Mouse (Mus musculus) CD4-positive helper T cell, adult 2 months (primary cell): ENCODE data around the gene Slc51b.

Experiments
- DNase-seq: peaks from one replicate; pipeline ENCODE4 v3.0.0-alpha.2; 2012; ENCODE audit warnings: low read depth, missing footprints, low spot score

The Slc51b gene

DNA sequence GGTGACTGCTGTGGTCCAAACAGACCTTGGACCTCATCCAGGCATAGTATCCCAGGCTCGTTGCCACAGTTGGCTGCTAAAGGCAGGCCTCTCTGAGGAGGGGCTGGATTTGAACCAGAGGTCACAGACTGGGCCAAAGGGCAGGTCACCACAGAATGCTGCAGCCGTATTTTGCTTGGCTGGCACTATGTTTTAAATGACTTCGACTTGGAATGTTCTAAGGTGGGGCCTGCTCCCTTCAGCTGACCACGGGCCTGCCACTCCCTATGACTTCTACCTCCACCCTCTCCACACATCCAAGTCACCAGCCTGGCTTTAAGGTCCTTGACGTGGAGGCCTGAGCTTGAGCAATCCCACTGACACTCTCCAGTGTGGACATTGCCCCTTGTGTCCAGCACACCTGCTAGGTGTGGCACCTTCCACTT is 13.9 kb downstream of the Slc51b start:
- no peak for DNase-seq

DNA sequence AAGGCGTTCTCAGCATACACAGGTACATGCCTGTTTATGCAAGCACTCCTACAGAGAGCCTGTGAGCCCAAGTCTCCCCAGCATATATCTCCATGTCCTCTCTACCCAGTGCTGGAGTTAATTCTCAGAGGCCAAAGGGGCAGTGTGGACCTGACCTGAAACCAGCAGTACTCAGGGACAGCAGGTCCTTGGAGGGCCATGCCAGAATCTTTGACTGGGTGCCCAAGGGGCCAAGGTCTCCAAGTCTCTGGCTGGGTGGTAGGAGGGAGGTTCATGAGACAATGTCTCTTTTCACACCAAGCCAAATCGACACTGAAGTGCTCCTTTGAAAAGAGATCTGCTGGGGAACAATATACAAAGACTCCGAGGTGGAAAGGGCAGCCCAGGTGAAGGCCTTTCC is 14.9 kb downstream of the Slc51b start:
- no peak for DNase-seq

DNA sequence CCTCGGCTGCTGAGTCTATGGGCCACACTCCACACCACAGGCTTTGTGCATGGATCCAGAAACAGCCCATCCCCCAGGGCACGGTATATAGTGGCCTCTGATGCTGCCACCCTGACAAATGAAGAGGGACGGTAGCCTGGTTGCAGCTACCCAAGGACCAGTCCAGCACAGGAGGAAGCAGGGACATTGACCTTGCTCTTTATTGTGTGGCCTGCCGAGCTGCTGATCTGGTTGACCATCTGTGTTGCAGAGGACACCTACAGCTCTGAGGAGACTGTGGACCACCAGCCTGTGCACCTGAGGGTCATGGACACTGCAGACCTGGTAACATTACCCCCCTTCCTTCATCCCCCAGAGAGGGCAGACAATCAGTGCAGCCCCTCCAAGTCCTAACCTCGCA is 15.4 kb downstream of the Slc51b start:
- DNase-seq: no peak

DNA sequence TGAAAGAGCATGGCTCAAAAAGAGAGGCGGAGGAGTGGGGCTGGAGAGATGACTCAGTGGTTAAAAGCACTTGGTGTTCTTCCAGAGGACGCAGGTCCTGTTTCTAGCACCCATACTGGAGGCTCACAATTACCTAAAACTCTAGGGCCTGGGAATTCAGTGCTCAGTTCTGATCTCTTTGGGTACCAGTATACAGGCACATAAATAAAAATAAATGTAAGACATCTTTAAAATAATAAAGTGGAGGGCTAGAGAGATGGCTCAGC is 17.6 kb downstream of the Slc51b start:
- no peak for DNase-seq

DNA sequence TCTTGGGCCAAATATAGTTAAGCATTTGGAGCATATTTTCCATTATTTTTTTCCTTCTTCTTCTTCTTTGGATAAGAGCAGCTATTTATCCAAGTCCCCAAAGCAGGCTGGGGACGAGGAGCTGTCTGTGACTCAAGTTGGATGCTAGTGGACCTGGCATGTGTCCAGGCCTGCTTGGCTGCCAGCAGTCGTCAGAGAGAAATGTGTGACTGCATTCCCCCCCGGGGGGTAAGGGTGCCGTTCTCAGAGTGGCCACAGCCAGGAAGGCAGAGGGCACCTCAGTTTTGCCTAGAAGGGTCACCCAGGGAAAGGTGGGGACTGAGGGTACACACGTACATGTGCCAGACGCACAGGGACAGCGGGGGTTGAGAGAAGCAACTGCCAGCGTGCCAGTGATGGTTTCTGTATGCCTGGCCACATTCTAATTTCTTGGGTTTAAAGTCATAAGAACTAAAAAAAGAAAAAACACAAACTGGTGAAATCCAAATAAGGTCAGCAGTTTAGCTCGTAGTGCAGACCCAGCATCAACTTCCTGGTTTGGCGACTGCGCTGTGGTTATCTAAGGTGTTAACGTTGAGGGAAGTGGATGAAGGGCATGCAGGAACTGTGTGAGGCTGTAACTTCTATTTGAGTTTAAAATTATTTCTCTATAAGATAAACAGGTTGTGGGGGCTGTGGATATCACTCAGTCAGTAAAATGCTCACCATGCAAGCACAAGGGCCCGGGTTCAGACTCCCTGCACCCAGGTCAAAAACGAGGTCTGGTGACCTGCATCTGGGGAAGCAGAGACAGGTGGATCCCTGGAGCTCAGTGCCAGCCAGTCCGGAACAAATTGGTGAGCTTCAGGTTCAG is 18.2 kb downstream of the Slc51b start:
- DNase-seq: no peak

DNA sequence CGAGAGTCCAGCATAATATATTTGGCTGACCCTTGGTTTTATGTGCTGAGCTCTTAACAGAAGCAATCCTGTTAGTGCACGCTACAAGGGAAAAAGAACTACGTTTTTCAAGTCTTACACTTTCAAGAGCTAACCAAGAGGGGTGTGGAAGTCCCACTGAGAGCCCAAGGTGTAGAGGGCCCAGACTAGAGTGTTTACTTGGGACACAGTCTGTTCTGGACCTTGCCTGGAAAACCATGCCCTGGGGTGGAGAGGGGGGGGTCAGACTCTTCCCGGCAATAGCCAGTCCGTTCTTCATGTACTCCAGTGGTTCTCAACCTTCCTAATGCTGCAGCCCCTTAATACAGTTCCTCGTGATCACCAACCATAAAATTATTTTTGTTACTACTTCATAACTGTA is 22.8 kb downstream of the Slc51b start:
- DNase-seq: no peak

DNA sequence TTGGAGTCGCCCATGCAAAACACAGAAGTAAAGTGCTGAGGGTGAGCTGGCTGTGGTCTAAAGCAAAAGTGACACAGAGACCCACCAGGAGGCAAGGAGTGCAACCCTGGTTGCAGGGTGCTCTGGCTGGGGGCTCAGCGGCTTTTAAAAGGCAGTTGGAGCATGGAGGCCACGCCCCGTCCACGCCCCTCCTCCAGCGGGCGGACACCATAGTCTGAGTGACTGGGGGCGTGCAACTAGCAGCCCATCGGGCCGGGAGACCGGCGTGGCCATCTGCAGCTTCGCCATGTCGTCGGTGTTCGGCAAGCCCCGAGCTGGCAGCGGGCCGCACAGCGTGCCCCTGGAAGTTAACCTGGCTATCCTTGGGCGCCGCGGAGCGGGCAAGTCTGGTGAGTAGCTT is 24.5 kb downstream of the Slc51b start, which contains the start of gene Rasl12:
Gene Rasl12, plus strand, starts transcription at position 228 of the 400 bp plus-strand sequence.
- DNase-seq: peak; percentile 47

DNA sequence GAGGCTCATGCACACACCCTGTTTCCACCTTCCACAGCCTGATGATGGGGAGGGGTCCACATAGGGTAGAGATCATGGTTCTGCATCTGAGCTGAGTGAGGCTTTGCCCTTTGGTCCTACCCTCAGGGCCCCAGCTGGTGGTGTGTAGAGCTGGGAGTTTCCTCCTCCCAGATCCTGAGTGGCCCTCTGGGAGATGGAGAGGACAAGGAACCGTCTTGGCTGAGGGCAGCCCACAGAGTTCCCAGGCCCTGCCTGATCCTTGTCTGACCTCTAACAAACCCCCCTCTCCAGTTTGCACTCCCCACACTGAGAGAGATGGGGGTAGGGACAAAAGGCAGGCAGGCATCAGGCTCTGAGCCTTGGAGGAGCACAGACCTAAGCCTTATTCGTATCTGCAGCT is 28.4 kb downstream of the Slc51b start:
- no peak for DNase-seq

DNA sequence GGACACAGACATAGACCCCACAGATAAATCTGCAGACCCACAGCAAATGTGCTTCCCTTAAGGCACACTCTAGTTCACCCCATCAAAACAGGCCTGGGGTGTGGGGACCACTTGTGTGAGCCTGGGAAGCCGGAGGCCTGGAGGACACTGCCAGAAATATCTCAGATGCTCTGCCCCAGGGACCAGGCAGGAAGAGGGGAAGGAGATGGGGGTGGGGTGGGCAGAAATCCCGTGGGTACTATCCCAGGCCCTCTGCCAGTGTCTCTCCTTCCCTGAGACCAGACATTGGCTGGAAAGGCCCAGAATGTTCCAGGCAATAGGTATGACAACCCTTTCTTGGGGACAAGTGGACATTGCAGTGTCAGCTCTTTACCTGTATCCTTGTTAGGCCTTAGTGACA is 29.1 kb downstream of the Slc51b start:
- DNase-seq: no peak

DNA sequence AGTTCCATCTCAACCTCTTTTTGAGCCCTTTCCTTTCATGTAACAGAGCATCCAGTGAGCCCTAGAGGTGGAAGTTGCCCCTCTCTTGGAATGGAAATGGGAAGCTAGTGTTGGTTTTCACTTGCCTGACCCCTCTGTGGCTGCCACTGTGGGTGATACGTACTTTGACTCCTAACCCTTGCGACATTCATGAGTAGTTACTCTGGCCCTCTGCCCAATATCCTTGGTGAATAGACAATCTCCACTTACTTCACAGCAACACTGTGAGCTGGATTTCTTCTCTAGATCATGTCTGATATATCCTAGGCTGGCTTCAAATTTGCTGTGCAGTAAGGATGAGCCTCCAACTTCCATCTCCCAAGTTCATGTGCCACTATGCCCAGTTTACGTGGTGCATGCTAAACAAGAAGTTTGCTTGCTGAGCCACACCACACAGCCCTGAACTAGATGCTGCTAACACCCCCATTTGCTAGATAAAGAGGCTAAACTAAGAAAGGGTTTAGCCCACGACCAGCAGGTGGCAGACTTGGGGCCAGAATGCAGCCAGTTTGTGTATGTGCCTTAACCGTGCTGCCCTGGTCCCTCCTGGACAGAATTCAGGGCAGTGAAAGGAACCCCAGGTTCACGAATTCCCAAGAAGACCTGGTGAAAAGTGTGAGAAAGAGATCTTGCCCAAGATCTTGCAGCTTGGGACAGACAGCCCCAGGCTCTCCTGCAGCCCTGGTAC is 30.0 kb downstream of the Slc51b start:
- peak; percentile 46 for DNase-seq

DNA sequence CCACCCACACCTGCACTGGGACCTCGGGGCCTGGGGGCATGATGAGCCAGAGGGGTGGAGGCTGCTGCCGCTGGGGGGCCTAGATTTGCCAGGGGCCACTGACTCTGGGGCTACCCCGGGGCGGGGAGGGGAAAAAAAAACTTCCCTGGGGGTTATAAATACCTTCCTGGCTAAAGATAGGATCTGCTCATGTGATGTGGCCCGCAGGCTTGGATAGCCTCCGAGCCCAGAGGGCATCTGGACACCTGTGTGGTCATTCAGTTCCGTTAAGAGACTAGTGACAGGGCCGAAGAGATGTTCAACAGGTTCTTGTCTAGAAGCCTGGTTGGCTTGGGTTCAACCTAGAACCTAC is 31.2 kb downstream of the Slc51b start, which contains the start of gene Kbtbd13:
Gene Kbtbd13, minus strand, starts transcription at position 40 of the 352 bp plus-strand sequence.
- no peak for DNase-seq

DNA sequence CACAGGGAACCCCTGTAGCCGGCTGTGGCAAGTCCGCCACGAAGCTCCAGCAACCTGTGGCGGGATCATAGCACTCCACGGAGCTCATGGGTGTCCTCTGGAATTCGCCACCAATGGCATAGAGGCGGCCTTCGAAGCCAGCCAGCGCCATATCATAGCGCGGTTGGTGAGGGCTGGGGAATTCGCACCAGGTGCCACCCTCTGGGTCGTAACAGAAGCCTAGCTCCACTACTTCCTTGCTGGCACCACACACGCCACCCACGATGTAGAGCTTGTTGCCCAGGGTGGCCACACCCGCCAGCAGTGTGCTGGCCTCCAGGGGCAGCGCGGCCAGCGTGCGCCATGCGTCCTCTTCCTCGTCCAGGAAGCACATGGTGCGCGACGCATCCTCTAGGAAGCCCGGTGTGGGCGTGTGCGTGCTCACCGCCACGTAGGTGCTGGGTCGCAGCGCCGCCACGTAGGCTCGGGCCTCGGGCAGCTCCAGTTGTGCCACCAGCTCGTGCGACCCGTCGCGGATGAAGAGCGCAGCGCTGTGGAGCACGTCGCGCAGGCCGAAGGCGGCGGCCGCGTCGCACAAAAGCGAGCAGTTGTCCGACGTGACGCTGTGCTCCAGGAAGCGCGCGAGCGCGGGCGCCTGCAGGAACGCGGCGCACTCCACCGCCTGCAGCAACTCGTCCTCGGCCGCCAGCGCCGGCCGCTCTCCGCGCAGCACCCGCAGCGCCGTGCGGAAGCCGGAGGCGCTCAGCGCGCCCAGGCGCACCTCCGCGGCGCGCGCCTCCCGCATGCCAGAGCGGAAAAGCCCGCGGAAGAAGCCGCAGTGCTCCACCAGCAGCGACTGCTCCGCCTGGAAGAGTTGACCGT is 31.8 kb downstream of the Slc51b start:
- peak; percentile 9 for DNase-seq

DNA sequence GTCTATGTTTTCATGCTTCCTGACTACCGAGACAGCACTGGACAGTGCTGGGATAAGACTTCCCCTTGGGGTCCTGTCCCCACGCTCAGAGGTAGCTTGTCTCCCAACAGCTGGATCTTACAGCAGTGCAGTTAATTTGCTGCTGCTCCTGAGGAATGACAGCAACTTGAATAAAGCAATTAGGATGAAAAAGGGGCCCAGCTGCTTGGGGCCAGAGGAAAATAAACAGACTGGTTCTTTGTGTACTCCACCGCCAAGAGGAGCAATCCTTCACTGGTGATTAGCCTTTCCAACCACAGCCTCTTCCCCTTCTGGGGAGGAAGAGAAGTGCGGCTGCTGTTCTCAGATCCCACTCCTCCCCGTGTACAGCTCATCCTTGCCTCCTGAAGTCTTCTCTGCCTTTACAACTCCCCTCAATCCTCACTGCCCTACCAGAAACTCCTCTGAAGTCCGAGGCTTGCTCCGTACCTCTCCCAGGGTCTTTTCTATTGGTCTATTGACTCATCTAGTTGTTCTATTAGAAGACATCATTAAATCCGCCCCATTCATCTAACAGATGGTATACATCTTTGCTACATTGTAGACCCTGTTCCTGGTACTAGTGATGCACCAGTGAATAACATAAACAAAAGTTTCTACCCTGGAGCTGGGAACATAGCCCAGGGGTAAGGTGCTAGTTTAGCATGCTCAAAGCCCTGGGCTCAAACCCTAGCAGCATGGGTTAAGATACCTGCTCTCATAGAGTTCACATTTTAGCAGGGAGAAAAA is 36.2 kb downstream of the Slc51b start:
- DNase-seq: no peak

DNA sequence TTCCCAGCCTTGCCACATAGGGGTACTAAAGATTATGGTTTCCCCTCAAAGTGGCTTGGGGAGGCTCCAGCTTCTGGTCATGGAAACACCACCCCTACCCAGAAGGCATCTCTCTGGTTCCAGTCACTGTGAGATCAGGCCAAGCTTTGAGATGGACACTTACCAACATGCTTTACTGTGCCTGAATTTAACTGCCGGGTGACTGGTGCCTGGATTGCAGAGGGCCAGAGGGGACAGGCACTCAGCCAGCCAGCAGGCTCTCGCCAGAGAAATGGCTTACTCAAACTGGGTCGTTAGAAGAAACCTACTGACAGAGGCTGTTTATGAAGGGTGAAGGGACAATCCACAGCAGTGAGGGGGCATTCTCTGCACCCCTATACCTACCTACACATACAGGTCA is 38.5 kb downstream of the Slc51b start:
- no peak for DNase-seq

DNA sequence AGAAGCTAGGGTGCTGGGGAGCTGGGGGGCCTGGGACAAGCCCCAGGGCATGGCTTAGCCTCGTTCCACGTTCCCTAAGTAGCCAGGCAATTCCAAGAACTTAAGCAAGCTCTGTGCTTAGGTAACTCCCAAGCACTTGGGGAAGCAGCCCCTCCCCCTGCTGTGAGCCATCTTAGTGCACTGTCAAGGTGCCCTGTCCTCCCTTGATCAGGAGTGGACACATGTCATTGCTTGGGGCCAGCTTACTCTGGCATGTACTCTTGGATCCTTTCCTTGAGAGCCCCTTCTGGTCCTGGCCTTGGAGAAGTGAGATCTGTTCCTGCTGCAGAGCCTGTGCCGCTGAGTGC is 40.0 kb downstream of the Slc51b start:
- no peak for DNase-seq

DNA sequence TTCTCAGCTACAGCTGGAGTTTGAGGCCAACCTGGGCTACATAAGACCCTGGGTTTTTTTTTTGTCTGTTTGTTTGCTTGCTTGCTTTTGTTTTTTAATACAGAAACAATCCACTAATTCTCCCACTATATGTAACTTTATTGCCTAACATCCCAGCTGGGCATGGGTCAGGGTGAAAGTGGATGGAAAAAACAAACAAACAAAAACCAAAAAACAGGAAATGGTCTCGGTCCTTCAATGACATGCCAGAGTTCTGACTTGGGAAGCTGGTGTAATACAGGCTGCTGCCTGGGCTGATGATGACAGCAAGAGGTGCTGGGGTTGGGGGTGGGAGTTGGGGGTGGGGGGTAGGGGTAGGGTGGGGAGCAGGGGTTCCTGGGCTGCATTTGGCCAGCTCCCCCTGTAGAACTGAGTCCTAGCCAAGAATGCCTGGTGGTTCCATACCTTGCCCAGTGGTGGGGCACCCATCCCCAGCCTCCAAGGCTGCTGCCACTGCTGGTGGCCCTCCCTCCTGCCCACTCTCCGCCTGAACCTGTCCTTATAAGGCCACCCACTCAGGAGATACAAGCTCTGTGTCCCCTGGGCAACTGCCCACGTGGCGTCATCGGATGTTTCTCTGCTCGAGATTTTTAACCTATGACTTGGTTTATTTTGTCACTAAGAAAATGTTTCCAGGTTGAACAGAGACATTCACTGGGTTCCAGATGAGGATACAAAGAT is 40.6 kb downstream of the Slc51b start:
- no peak for DNase-seq

DNA sequence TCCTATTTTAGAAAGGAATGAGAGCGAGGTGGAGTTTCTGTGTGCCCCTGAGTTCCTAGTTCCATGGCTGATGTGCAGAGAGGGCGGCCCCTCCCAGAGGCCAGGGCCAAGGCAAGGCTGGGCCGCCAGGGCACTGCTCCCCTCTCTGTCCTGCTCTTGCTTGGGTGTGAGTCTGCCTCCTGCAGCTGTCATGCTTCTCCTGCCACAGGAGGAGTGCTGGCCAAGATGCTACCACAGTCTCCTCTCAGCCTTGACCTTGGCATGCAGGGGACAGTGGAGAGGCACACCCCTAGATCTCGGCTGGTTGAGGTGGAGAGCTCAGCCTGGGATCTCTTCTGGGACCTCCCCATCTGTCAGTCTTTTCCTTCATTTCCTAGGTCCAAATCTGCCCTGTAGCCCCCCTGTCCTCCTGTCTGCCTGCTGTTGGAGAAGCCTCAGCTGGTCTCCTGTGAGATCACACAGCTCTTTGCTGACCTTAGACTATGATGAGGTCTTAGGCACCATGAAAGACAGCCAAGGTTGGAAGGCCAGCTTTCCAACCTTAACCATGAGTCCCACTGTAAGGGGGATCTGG is 41.7 kb downstream of the Slc51b start:
- no peak for DNase-seq

DNA sequence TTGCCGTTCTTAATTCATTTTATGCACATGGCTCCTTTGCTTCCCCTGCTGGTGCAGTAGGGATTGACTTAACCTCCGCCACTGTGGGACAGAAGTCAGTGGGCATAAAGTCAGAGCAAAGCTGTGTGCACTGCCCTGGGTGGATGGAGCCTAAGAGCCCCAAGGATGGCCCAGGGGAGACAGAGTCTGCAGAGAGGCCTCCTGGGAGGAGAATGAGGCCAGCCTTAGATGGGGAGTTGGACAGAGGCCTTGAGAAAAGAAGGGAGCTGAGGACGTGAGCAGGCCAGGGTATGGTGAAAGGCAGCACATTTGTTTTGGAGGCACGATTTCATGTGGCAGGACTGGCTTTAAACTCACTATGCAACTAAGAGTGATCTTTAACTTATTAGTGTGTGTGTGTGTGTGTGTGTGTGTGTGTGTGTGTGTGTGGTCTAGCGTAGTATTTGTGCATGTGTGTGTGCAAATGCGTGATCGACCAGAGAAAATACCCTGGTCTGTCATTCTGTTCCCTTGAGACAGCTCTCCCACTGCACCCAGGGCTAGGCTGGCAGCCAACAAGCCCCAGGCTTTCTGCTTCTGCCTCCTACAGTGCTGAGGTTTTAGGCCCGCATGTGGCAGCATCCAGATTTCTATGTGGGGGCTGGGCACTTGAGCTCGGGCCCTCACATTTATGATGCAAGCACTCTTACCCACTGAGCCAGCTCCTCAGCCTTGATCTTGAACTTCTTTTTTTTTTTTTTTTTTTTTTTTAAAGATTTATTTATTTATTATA is 47.4 kb downstream of the Slc51b start:
- no peak for DNase-seq

DNA sequence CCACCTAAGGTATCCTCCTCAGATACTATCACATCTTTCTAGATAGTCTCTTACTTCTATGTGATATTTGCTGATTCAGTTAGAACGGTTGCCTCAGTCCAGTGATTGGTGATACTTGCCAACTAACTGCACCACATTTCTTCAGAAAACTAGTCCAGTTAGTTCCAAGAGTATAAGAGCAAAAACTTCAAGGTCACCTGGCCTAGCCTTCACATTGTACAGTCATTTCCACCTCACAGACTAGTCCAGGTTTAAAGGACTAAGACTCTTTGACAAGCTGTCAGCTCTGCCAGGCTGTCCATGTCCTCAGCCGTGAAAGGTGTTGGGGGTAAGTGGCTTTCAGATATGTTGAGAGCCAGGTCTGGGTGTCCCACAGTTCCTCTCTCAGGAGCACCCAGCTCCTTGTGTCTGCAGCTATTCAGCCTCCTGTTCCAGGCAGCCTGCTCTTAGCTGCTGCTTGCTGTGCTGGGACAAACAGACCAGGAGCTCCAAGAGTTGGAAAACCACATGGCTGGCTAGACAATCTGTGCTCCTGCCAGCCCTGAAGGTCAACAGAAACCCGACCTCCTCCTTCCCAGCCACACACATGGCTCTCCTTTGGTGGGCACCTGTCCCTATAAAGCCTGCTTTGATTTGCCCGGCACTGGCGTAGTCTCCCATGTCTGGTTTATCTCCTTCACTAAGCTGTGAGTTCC is 48.1 kb downstream of the Slc51b start:
- no peak for DNase-seq
